Mouse (Mus musculus): ENCODE results near the gene Ccsap.

DNA sequence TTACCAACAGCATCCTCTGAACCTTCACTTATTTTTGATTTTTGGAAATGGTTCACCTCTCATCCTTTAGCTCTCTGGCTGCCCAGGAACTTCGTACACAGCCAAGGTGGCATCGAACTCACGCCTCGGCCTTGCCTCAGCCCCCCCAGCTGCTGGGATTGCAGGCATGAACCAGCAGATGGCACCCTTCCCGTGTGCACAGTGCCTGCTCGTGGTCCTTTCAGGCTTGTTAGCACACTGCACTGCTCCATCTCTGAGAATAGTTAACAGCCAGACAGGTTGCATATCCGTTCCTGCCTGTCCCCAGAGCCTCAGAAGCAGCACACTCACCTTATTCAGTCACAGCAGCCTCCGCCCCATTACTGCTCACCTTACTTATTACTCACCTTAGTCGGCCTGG, 34.0 kb downstream of the Ccsap start:
- TF ChIP-seq CTCF (IDR thresholded peaks at IDR 0.05; ENCODE audit: extremely low read depth, insufficient read depth, low read length): peak; percentile 65
- no peak for TF ChIP-seq POLR2A (IDR thresholded peaks at IDR 0.05; ENCODE audit: extremely low read depth, insufficient read depth, low read length)
